Mouse (Mus musculus): ENCODE measurements around the gene Ap3m1.

DNA sequence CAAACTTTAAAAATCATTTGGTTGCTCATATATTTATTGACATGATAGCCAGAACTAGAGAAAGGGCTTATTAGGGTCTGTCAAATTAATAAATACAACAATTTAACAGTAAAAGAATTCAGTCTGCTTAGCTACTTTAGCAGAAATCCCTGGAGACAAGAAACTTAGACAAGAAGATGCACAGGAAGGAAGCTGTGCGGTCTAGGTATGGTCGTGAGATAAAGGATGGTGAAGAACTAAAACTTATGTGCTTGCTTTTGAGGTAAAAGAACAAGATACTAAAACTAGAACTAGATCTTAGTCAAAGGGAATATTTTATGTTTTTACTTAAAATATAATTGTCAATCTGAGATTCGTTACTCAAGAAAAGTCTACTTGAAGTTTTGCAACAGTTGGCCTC lies 17.5 kb downstream of the Ap3m1 start:
- TF ChIP-seq CTCF (IDR thresholded peaks at IDR 0.05; ENCODE audit: low read depth) (no peak), EP300 (IDR thresholded peaks at IDR 0.05; ENCODE audit: low read depth) (no peak)

All from liver, postnatal 0 days (tissue).